Mouse (Mus musculus): ENCODE measurements around the gene Lce6a. TPM values are rescaled to one million over a fixed set of nuclear protein-coding genes. Genes with fewer than 3 reads are reported as not detected.

Gene Lce6a
- total and polyA plus RNA-seq, 2 experiments from 2014 or later = not detected

GRCm38 (mm10) chr3:92585055-92585454 lies 36.4 kb downstream of the Lce6a start:
- no peak overlapping the region for H3K4me3 ChIP-seq (ENCODE audit: low read depth, low read length)
- no peaks in the 10 kb centered on the region for H3K27me3 ChIP-seq (ENCODE audit: insufficient read depth, low read length)
- H3K9me3 ChIP-seq (ENCODE audit: low read length) = no peaks in the 10 kb centered on the region
- ATAC-seq (no peak), DNase-seq (no peak)
- H3K4me2 ChIP-seq (ENCODE audit: low read depth) = no peak overlapping the region
- H3K9ac ChIP-seq = no peak overlapping the region
- WGBS = 86% methylated on average over 1 of the region's 1 CpGs
- no peaks in the 10 kb centered on the region for H3K4me1 ChIP-seq (ENCODE audit: insufficient read depth)
- no peak overlapping the region for H3K27ac ChIP-seq (ENCODE audit: low read depth, low read length)
- TF ChIP-seq CTCF (IDR thresholded peaks at IDR 0.05; ENCODE audit: low read depth) = no peak
- no peaks in the 10 kb centered on the region for H3K36me3 ChIP-seq (ENCODE audit: insufficient read depth)

DNA sequence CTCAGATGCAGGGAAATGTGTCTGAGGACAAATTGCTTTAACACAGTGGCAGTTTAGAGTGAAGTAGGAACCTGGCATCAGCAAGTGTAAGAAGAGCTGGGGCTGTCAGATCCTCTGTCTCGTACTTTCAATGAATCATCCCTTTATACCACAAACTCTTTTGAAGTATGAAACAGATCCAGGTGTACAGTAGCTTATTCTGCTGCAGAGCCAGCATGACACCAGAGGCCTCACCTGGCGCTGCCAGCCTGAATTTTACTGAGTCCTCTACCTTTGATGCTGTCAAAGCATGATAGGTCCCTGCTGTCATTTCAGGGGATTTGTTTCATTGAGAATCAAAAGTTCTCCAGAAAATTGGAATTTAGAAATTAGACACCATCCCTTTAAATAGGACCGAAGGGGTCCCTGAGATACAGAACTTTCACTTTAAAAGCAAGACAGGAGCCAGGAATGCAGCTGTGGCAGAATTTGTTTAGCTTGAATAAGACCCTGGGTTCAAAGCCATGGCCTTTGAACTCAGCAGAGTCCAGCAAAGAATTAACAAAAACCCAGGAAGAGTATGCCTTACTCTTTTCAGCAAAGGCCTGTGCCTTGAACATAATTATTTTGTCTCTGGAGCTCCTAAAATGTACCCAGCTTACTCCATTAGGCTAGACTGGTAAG lies 38.2 kb downstream of the Lce6a start:
- TF ChIP-seq CTCF (IDR thresholded peaks at IDR 0.05; ENCODE audit: low read depth) = no peak
- WGBS = 59% methylated on average over 3 of the region's 3 CpGs
- Histone ChIP-seq H3K27ac (ENCODE audit: low read depth, low read length) (no peak overlapping the region), H3K9me3 (ENCODE audit: low read length) (no peaks in the 10 kb centered on the region), H3K4me3 (ENCODE audit: low read depth, low read length) (no peak overlapping the region), H3K36me3 (ENCODE audit: insufficient read depth) (no peaks in the 10 kb centered on the region), H3K27me3 (ENCODE audit: insufficient read depth, low read length) (no peaks in the 10 kb centered on the region), H3K9ac (no peak overlapping the region), H3K4me1 (ENCODE audit: insufficient read depth) (no peaks in the 10 kb centered on the region), H3K4me2 (ENCODE audit: low read depth) (no peak overlapping the region)
- no peak for DNase-seq
- ATAC-seq = peak; percentile 32; the same call in 1 of the 2 replicates

DNA sequence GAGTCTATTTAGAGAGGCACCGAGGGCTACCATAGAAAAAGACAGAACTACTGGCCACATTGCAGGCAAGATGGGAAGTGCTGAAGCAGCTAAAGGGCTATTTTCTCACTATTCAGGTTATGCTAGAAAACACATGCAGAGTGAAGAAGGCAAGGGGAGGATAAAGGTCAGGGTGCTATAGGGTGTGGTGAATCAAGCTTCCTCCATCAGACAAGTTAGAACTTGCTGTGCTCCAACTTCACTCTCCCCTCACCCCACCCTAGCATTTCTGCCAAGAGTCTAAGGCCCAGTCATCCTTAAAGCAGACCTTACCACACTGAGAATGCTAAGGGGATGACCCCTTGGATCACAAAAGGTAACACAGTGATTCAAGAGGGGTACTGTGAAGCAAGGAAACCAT lies 42.0 kb downstream of the Lce6a start:
- TF ChIP-seq CTCF (IDR thresholded peaks at IDR 0.05; ENCODE audit: low read depth) = no peak
- H3K27me3 ChIP-seq (ENCODE audit: insufficient read depth, low read length) = no peaks in the 10 kb centered on the region
- no peak for DNase-seq
- no peak overlapping the region for H3K27ac ChIP-seq (ENCODE audit: low read depth, low read length)
- H3K4me1 ChIP-seq (ENCODE audit: insufficient read depth) = no peaks in the 10 kb centered on the region
- H3K9me3 ChIP-seq (ENCODE audit: low read length) = no peaks in the 10 kb centered on the region
- H3K36me3 ChIP-seq (ENCODE audit: insufficient read depth) = no peaks in the 10 kb centered on the region
- 78% methylated on average over 1 of the region's 1 CpGs for WGBS
- no peak for ATAC-seq
- H3K4me3 ChIP-seq (ENCODE audit: low read depth, low read length) = no peak overlapping the region
- no peak overlapping the region for H3K9ac ChIP-seq
- H3K4me2 ChIP-seq (ENCODE audit: low read depth) = no peak overlapping the region

- Histone ChIP-seq H3K36me3 (ENCODE audit: insufficient read depth) (no peaks in the 10 kb centered on the region), H3K9me3 (ENCODE audit: low read length) (no peaks in the 10 kb centered on the region), H3K4me3 (ENCODE audit: low read depth, low read length) (no peak overlapping the region), H3K4me1 (ENCODE audit: insufficient read depth) (no peaks in the 10 kb centered on the region), H3K27ac (ENCODE audit: low read depth, low read length) (no peak overlapping the region), H3K27me3 (ENCODE audit: insufficient read depth, low read length) (no peaks in the 10 kb centered on the region), H3K9ac (no peak overlapping the region), H3K4me2 (ENCODE audit: low read depth) (no peak overlapping the region)
- ATAC-seq = no peak
- TF ChIP-seq CTCF (IDR thresholded peaks at IDR 0.05; ENCODE audit: low read depth) = no peak
- 68% methylated on average over 4 of the region's 4 CpGs for WGBS
- DNase-seq = no peak
Measured at GRCm38 (mm10) chr3:92578652-92579413, 42.6 kb downstream of the Lce6a start.

GRCm38 (mm10) chr3:92573449-92574041 lies 47.9 kb downstream of the Lce6a start, which contains the start of gene Ivl:
TSS of gene Ivl (minus strand) at chr3:92573735.
- H3K4me2 ChIP-seq (ENCODE audit: low read depth) = no peak within 1 kb of the TSS
- no peak within 1 kb of the TSS for H3K4me3 ChIP-seq (ENCODE audit: low read depth, low read length)
- TF ChIP-seq CTCF (IDR thresholded peaks at IDR 0.05; ENCODE audit: low read depth) = no peak
- no peak for ATAC-seq
- no peak for DNase-seq
- H3K4me1 ChIP-seq (ENCODE audit: insufficient read depth) = no peaks in the 10 kb centered on the region
- no peaks in the 10 kb centered on the region for H3K9me3 ChIP-seq (ENCODE audit: low read length)
- H3K27me3 ChIP-seq (ENCODE audit: insufficient read depth, low read length) = no peaks in the 10 kb centered on the region
- no peaks in the 10 kb centered on the region for H3K36me3 ChIP-seq (ENCODE audit: insufficient read depth)
- no peak within 1 kb of the TSS for H3K27ac ChIP-seq (ENCODE audit: low read depth, low read length)
- H3K9ac ChIP-seq = no peak within 1 kb of the TSS
- 64% methylated on average over 1 of the region's 1 CpGs for WGBS

GRCm38 (mm10) chr3:92572514-92573155 lies 48.8 kb downstream of the Lce6a start:
- TF ChIP-seq CTCF (IDR thresholded peaks at IDR 0.05; ENCODE audit: low read depth) = no peak
- 69% methylated on average over 2 of the region's 2 CpGs for WGBS
- H3K27ac ChIP-seq (ENCODE audit: low read depth, low read length) = no peak overlapping the region

More at GRCm38 (mm10) chr3:92572514-92573155, 48.8 kb downstream of the Lce6a start:
- Histone ChIP-seq H3K4me2 (ENCODE audit: low read depth) (no peak overlapping the region), H3K4me3 (ENCODE audit: low read depth, low read length) (no peak overlapping the region), H3K36me3 (ENCODE audit: insufficient read depth) (no peaks in the 10 kb centered on the region), H3K4me1 (ENCODE audit: insufficient read depth) (no peaks in the 10 kb centered on the region), H3K27me3 (ENCODE audit: insufficient read depth, low read length) (no peaks in the 10 kb centered on the region), H3K9me3 (ENCODE audit: low read length) (no peaks in the 10 kb centered on the region), H3K9ac (no peak overlapping the region)
- DNase-seq (no peak), ATAC-seq (no peak)

Other genes starting within 250 kb of the Lce6a start
- not detected in 2 replicates for gene Sprr2h, start 236.0 kb downstream of the Lce6a start, total RNA-seq (2014; rRNA removed)
- gene Sprr2h, start 236.0 kb downstream of the Lce6a start, polyA plus RNA-seq (2015; fragmentation: Nextera tagmentation; extraction: Ambion mirVana) = not detected in 2 replicates
- not detected in 2 replicates for gene Sprr2i, start 213.7 kb downstream of the Lce6a start, total RNA-seq (2014; rRNA removed)
- gene Sprr2i, start 213.7 kb downstream of the Lce6a start, polyA plus RNA-seq (2015; fragmentation: Nextera tagmentation; extraction: Ambion mirVana) = not detected in 2 replicates
- gene Sprr2j-ps, start 203.6 kb downstream of the Lce6a start, total RNA-seq (2014; rRNA removed) = not detected in 2 replicates
- gene Sprr2j-ps, start 203.6 kb downstream of the Lce6a start, polyA plus RNA-seq (2015; fragmentation: Nextera tagmentation; extraction: Ambion mirVana) = not detected in 2 replicates
- gene Gm9774, start 192.2 kb downstream of the Lce6a start, total RNA-seq (2014; rRNA removed) = 2.5 and 6.5 TPM in 2 replicates
- gene Gm9774, start 192.2 kb downstream of the Lce6a start, polyA plus RNA-seq (2015; fragmentation: Nextera tagmentation; extraction: Ambion mirVana) = 9.2 and 12.0 TPM in 2 replicates
- not detected in 2 replicates for gene Sprr2k, start 189.1 kb downstream of the Lce6a start, total RNA-seq (2014; rRNA removed)
- not detected in 2 replicates for gene Sprr2k, start 189.1 kb downstream of the Lce6a start, polyA plus RNA-seq (2015; fragmentation: Nextera tagmentation; extraction: Ambion mirVana)
- not detected in 2 replicates for gene Sprr1b, start 182.9 kb downstream of the Lce6a start, total RNA-seq (2014; rRNA removed)
- not detected in 2 replicates for gene Sprr1b, start 182.9 kb downstream of the Lce6a start, polyA plus RNA-seq (2015; fragmentation: Nextera tagmentation; extraction: Ambion mirVana)
- gene Sprr3, start 162.9 kb downstream of the Lce6a start, total RNA-seq (2014; rRNA removed) = not detected in 2 replicates
- gene Sprr3, start 162.9 kb downstream of the Lce6a start, polyA plus RNA-seq (2015; fragmentation: Nextera tagmentation; extraction: Ambion mirVana) = not detected in 2 replicates
- not detected in 2 replicates for gene Sprr1a, start 135.8 kb downstream of the Lce6a start, total RNA-seq (2014; rRNA removed)
- not detected in 2 replicates for gene Sprr1a, start 135.8 kb downstream of the Lce6a start, polyA plus RNA-seq (2015; fragmentation: Nextera tagmentation; extraction: Ambion mirVana)
- gene Sprr4, start 121.2 kb downstream of the Lce6a start, total RNA-seq (2014; rRNA removed) = not detected in 2 replicates
- not detected in 2 replicates for gene Sprr4, start 121.2 kb downstream of the Lce6a start, polyA plus RNA-seq (2015; fragmentation: Nextera tagmentation; extraction: Ambion mirVana)
- gene 2310046K23Rik, start 87.1 kb downstream of the Lce6a start, total RNA-seq (2014; rRNA removed) = not detected in 2 replicates
- not detected in 2 replicates for gene 2310046K23Rik, start 87.1 kb downstream of the Lce6a start, polyA plus RNA-seq (2015; fragmentation: Nextera tagmentation; extraction: Ambion mirVana)
- gene Ivl, start 47.9 kb downstream of the Lce6a start, total RNA-seq (2014; rRNA removed) = not detected in 2 replicates
- gene Ivl, start 47.9 kb downstream of the Lce6a start, polyA plus RNA-seq (2015; fragmentation: Nextera tagmentation; extraction: Ambion mirVana) = not detected in 2 replicates
- not detected in 2 replicates for gene Smcp, start 32.7 kb downstream of the Lce6a start, total RNA-seq (2014; rRNA removed)
- gene Smcp, start 32.7 kb downstream of the Lce6a start, polyA plus RNA-seq (2015; fragmentation: Nextera tagmentation; extraction: Ambion mirVana) = not detected in 2 replicates
- gene 2210017I01Rik, start 14.2 kb downstream of the Lce6a start, total RNA-seq (2014; rRNA removed) = not detected in 2 replicates
- gene 2210017I01Rik, start 14.2 kb downstream of the Lce6a start, polyA plus RNA-seq (2015; fragmentation: Nextera tagmentation; extraction: Ambion mirVana) = not detected in 2 replicates
- not detected in 2 replicates for gene Lce1a1, start 26.6 kb upstream of the Lce6a start, total RNA-seq (2014; rRNA removed)
- gene Lce1a1, start 26.6 kb upstream of the Lce6a start, polyA plus RNA-seq (2015; fragmentation: Nextera tagmentation; extraction: Ambion mirVana) = not detected in 2 replicates
- not detected in 2 replicates for gene Lce1b, start 35.3 kb upstream of the Lce6a start, total RNA-seq (2014; rRNA removed)
- gene Lce1b, start 35.3 kb upstream of the Lce6a start, polyA plus RNA-seq (2015; fragmentation: Nextera tagmentation; extraction: Ambion mirVana) = not detected in 2 replicates
- not detected in 2 replicates for gene Lce1a2, start 48.7 kb upstream of the Lce6a start, total RNA-seq (2014; rRNA removed)
- not detected in 2 replicates for gene Lce1a2, start 48.7 kb upstream of the Lce6a start, polyA plus RNA-seq (2015; fragmentation: Nextera tagmentation; extraction: Ambion mirVana)
- gene Lce1c, start 57.6 kb upstream of the Lce6a start, total RNA-seq (2014; rRNA removed) = not detected in 2 replicates
- gene Lce1c, start 57.6 kb upstream of the Lce6a start, polyA plus RNA-seq (2015; fragmentation: Nextera tagmentation; extraction: Ambion mirVana) = not detected in 2 replicates
- not detected in 2 replicates for gene Lce1d, start 65.5 kb upstream of the Lce6a start, total RNA-seq (2014; rRNA removed)
- gene Lce1d, start 65.5 kb upstream of the Lce6a start, polyA plus RNA-seq (2015; fragmentation: Nextera tagmentation; extraction: Ambion mirVana) = not detected in 2 replicates
- not detected in 2 replicates for gene Lce1e, start 87.4 kb upstream of the Lce6a start, total RNA-seq (2014; rRNA removed)
- not detected in 2 replicates for gene Lce1e, start 87.4 kb upstream of the Lce6a start, polyA plus RNA-seq (2015; fragmentation: Nextera tagmentation; extraction: Ambion mirVana)
- gene Lce1f, start 98.7 kb upstream of the Lce6a start, total RNA-seq (2014; rRNA removed) = not detected in 2 replicates
- not detected in 2 replicates for gene Lce1f, start 98.7 kb upstream of the Lce6a start, polyA plus RNA-seq (2015; fragmentation: Nextera tagmentation; extraction: Ambion mirVana)
- gene Gm38119, start 117.4 kb upstream of the Lce6a start, total RNA-seq (2014; rRNA removed) = not detected in 2 replicates
- not detected in 2 replicates for gene Gm38119, start 117.4 kb upstream of the Lce6a start, polyA plus RNA-seq (2015; fragmentation: Nextera tagmentation; extraction: Ambion mirVana)
- gene Lce1g, start 130.7 kb upstream of the Lce6a start, total RNA-seq (2014; rRNA removed) = not detected in 2 replicates
- gene Lce1g, start 130.7 kb upstream of the Lce6a start, polyA plus RNA-seq (2015; fragmentation: Nextera tagmentation; extraction: Ambion mirVana) = not detected in 2 replicates
- not detected in 2 replicates for gene Lce1h, start 143.4 kb upstream of the Lce6a start, total RNA-seq (2014; rRNA removed)
- not detected in 2 replicates for gene Lce1h, start 143.4 kb upstream of the Lce6a start, polyA plus RNA-seq (2015; fragmentation: Nextera tagmentation; extraction: Ambion mirVana)
- not detected in 2 replicates for gene Lce1i, start 157.2 kb upstream of the Lce6a start, total RNA-seq (2014; rRNA removed)
- gene Lce1i, start 157.2 kb upstream of the Lce6a start, polyA plus RNA-seq (2015; fragmentation: Nextera tagmentation; extraction: Ambion mirVana) = not detected in 2 replicates
- gene Lce1j, start 168.9 kb upstream of the Lce6a start, total RNA-seq (2014; rRNA removed) = not detected in 2 replicates
- gene Lce1j, start 168.9 kb upstream of the Lce6a start, polyA plus RNA-seq (2015; fragmentation: Nextera tagmentation; extraction: Ambion mirVana) = not detected in 2 replicates
- not detected in 2 replicates for gene Lce1k, start 186.2 kb upstream of the Lce6a start, total RNA-seq (2014; rRNA removed)
- not detected in 2 replicates for gene Lce1k, start 186.2 kb upstream of the Lce6a start, polyA plus RNA-seq (2015; fragmentation: Nextera tagmentation; extraction: Ambion mirVana)
- gene Kprp, start 205.6 kb upstream of the Lce6a start, total RNA-seq (2014; rRNA removed) = not detected in 2 replicates
- gene Kprp, start 205.6 kb upstream of the Lce6a start, polyA plus RNA-seq (2015; fragmentation: Nextera tagmentation; extraction: Ambion mirVana) = not detected in 2 replicates
- gene Lce1l, start 229.6 kb upstream of the Lce6a start, total RNA-seq (2014; rRNA removed) = not detected in 2 replicates
- gene Lce1l, start 229.6 kb upstream of the Lce6a start, polyA plus RNA-seq (2015; fragmentation: Nextera tagmentation; extraction: Ambion mirVana) = not detected in 2 replicates
- not detected in 2 replicates for gene 2310050C09Rik, start 248.6 kb upstream of the Lce6a start, total RNA-seq (2014; rRNA removed)
- not detected in 2 replicates for gene 2310050C09Rik, start 248.6 kb upstream of the Lce6a start, polyA plus RNA-seq (2015; fragmentation: Nextera tagmentation; extraction: Ambion mirVana)

All from forebrain, postnatal 0 days (tissue).